Mouse (Mus musculus) 3134 (cell line): ENCODE results near the gene Lrrc20.

Experiments used
- DNase-seq: peaks from one replicate; pipeline ENCODE4 v3.0.0-alpha.2; 2011; ENCODE audit warnings: low spot score; ENCODE audit not compliant: insufficient read length; ENCODE audit errors: extremely low read depth

The Lrrc20 gene

DNA sequence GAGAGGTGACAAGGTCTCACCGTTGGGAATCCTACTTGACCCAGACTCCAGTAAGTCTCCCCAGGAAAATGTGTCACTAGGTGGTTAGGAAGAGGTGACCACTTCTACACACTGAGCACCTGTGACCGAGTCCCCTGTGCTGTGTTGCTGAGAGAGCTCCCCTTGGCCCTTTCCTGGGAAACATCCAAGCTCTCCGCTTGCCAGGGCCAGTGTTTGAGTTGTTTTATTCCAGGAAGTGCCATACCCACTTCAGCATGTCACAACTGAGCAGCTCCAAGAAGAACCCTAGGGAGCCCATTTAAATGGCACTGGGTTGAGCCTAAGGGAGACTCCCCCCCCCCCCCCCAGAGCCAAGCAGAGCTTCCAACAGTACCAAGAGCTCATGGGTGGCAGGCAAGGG, 150.9 kb downstream of the Lrrc20 start:
- DNase-seq, result no peak

DNA sequence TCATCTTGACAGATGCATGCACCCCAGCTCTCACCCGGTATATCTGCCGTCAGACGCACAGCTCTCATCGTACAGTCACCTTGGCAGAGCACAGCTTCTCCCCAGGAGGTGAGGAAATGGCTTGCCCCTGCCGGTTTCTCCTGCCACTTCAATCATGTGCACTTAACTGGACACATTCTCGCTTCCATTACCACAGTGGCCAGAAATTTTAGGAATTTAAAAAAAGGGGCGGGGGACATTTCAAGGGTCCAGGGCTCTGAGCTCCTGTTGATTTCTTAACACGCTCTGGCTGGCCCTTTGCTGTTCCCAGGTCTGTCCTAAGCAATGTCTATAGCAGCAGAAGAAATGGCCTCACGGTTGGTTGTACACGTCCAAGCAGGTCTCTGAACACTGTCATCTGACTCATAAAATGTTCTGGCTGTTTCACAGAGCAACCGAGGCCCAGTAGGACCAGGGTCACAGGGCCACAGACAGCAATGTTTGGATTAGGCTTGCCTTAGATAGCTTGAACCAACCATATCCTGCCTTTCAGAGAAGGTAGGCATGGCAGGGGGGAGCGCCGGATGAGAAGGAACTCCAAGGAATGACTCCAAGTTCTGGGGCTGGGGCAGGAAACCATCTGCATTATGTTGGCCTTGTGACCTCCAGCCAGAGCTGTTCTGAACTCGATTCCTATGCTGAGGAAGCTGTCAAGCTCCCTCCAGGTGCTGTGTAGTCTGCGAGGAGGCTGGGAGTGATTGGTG, 151.8 kb downstream of the Lrrc20 start:
- DNase-seq, result no peak

DNA sequence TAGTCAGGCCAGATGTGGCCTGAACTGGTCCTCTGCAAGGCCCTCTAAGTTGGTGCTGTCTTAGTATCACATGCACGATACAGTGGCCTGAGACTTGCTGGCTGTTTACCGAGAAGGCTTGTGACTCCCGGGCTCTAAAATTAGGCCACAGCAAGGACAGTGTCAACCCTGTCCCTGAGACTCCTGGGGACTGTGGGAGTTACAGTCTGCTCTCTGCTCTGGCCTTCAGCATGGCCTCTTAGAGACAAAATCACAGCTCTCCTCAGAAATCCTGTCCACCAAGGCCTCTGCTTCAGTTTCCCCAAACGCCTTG, 152.3 kb downstream of the Lrrc20 start:
- DNase-seq, result no peak
